Mouse (Mus musculus) hindbrain, embryonic 12.5 days (tissue): ENCODE measurements around the gene Dpm3. TPM values are rescaled to one million over a fixed set of nuclear protein-coding genes. Genes with fewer than 3 reads are reported as not detected.

Experiments
- ATAC-seq: fragments of 200-750 bp; cut with Nextera tagmentation; 2 replicates; pipeline ENCODE4 v1.8.0; 2017; ENCODE audit warnings: moderate TSS enrichment; ENCODE audit not compliant: low FRiP score
- H3K27ac ChIP-seq: fragments of 300-500 bp; sonication (generic); 2 replicates; pipeline ENCODE4 v1.5.1; 2016; ENCODE audit warnings: mild to moderate bottlenecking
- H3K27me3 ChIP-seq: fragments of 300-500 bp; sonication (generic); 2 replicates; pipeline ENCODE4 v1.6.1; 2016; ENCODE audit warnings: mild to moderate bottlenecking
- H3K36me3 ChIP-seq: fragments of 300-500 bp; sonication (generic); 2 replicates; pipeline ENCODE4 v1.6.1; 2016; ENCODE audit warnings: mild to moderate bottlenecking
- H3K4me1 ChIP-seq: fragments of 300-500 bp; sonication (generic); 2 replicates; pipeline ENCODE4 v1.6.1; 2016
- H3K4me2 ChIP-seq: fragments of 300-500 bp; sonication (generic); replicated peaks from 2 replicates; pipeline ENCODE4 v1.6.1; 2016; ENCODE audit warnings: mild to moderate bottlenecking
- H3K4me3 ChIP-seq: fragments of 300-500 bp; sonication (generic); 2 replicates; pipeline ENCODE4 v1.5.1; 2016; ENCODE audit warnings: mild to moderate bottlenecking
- H3K9ac ChIP-seq: fragments of 300-500 bp; sonication (generic); 2 replicates; pipeline ENCODE4 v1.6.1; 2016; ENCODE audit warnings: mild to moderate bottlenecking, moderate library complexity
- H3K9me3 ChIP-seq: fragments of 300-500 bp; sonication (generic); replicated peaks from 2 replicates; pipeline ENCODE4 v1.6.1; 2016; ENCODE audit warnings: mild to moderate bottlenecking
- WGBS: fragments of 180-500 bp; shearing (Covaris S2); methylation state at CpG from one replicate; pipeline ENCODE4 v1.1.7; 2016; 5-methylcytosine and 5-hydroxymethylcytosine counted together
- polyA plus RNA-seq: library from polyadenylated mRNA; unstranded; fragments of >200 nt; fragmentation: Nextera tagmentation; extraction: Ambion mirVana; gene quantifications from 2 replicates; pipeline ENCODE4 v1.2.1, GENCODE M21; 2016

Gene Dpm3
- polyA plus RNA-seq, 1 experiment from 2014 or later, result 86.7 TPM

DNA sequence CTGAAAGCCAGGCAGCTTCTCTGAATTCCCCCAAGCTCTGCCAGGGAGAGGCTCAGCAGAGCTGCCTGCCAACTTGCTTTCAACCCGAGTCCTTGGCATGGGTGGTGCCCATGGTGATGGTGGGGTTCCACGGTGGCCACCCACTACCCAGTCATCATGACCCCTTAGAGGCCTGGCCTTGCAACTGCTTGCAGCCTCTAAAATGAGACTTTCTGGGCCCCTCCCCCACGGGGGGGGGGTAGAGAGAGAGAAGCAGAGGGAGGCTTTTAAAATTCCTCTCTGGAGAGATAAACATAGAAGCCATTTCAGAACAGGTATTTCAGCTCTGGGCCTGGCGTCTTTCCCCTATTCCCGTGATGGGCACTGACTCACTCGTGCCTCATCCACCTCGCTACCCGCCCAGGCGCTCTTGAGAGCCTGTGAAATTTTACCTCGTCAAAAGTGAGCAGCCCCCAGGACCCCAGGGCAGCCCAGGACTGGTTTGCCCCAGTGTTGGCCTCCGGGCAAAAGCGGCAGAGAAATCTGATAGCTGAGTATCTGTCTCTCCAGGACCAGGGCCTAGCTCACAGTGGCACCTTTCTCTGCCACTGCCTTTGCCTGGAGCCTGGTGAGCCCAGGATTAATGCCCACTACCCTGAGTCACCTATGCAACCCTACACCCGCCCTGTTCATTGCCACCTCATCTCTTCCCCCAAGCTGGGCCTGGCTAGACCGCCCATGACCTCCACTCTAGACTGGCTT lies 18.3 kb downstream of the Dpm3 start:
- H3K4me3 ChIP-seq, result peak overlapping the region; percentile 12; the same call in 1 of the 2 replicates
- peak overlapping the region; percentile 89 for H3K4me2 ChIP-seq
- ATAC-seq, result no peak
- H3K9ac ChIP-seq, result peak overlapping the region; percentile 47; the same call in 1 of the 2 replicates
- peak overlapping the region; percentile 49; the same call in 1 of the 2 replicates for H3K27ac ChIP-seq
- peaks cover 39% of the 10 kb centered on the region for H3K4me1 ChIP-seq
- peaks cover 49% of the 10 kb centered on the region for H3K27me3 ChIP-seq
- H3K9me3 ChIP-seq, result no peaks in the 10 kb centered on the region
- H3K36me3 ChIP-seq, result no peaks in the 10 kb centered on the region
- WGBS, result 49% methylated on average over 14 of the region's 14 CpGs

DNA sequence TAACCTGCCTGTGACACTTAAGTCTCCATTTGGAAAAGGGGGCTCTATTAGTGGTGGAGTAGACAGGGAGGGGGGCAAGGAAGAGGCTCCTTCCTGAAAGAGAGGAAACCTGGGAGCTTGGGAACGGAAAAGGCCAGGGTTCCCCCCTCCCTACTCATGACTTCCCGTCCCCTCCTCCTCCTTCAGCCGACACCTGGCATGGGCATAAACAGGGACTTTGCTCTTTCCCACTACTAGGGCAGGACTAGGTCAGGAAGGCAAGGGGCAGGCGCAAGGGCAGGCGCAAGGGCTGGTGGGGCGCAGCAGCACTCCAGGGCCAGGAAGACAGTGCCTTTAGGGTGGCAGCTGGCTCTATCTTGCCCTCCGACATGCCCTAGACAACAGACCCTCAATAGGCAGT lies 18.9 kb downstream of the Dpm3 start:
- H3K27me3 ChIP-seq, result peaks cover 49% of the 10 kb centered on the region
- H3K27ac ChIP-seq, result no peak overlapping the region
- 77% methylated on average over 7 of the region's 7 CpGs for WGBS
- peak overlapping the region; percentile 89 for H3K4me2 ChIP-seq
- H3K9me3 ChIP-seq, result no peaks in the 10 kb centered on the region
- H3K4me3 ChIP-seq, result peak overlapping the region; percentile 3; the same call in 1 of the 2 replicates
- no peak for ATAC-seq
- no peaks in the 10 kb centered on the region for H3K36me3 ChIP-seq
- peak overlapping the region; percentile 61; the same call in 1 of the 2 replicates for H3K9ac ChIP-seq
- H3K4me1 ChIP-seq, result peaks cover 39% of the 10 kb centered on the region

DNA sequence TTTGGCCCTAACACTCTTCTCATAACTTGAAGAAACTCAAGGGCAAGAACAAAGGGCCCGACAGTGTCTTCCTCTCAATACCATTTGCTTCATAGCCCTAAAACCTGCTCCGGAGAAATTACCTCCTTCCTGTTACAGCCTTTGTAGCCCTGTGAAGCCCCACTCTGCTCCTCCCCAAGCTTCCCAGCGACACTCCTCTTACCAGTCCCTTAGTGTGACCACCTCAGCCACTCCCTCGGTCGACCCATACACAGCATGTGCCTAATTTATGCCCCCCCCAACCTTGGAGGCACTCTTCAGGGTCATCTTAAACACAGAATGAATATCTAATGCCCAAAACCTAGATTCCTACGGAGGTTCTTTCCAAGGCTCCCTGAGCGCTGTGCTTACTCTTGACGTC lies 19.5 kb downstream of the Dpm3 start:
- no peaks in the 10 kb centered on the region for H3K9me3 ChIP-seq
- ATAC-seq, result no peak
- WGBS, result 22% methylated on average over 8 of the region's 8 CpGs
- no peaks in the 10 kb centered on the region for H3K36me3 ChIP-seq
- no peak overlapping the region for H3K27ac ChIP-seq
- H3K4me1 ChIP-seq, result peaks cover 39% of the 10 kb centered on the region
- peak overlapping the region; percentile 89 for H3K4me2 ChIP-seq
- peak overlapping the region; percentile 61 for H3K9ac ChIP-seq
- peak overlapping the region; percentile 43 for H3K4me3 ChIP-seq
- peaks cover 49% of the 10 kb centered on the region for H3K27me3 ChIP-seq

DNA sequence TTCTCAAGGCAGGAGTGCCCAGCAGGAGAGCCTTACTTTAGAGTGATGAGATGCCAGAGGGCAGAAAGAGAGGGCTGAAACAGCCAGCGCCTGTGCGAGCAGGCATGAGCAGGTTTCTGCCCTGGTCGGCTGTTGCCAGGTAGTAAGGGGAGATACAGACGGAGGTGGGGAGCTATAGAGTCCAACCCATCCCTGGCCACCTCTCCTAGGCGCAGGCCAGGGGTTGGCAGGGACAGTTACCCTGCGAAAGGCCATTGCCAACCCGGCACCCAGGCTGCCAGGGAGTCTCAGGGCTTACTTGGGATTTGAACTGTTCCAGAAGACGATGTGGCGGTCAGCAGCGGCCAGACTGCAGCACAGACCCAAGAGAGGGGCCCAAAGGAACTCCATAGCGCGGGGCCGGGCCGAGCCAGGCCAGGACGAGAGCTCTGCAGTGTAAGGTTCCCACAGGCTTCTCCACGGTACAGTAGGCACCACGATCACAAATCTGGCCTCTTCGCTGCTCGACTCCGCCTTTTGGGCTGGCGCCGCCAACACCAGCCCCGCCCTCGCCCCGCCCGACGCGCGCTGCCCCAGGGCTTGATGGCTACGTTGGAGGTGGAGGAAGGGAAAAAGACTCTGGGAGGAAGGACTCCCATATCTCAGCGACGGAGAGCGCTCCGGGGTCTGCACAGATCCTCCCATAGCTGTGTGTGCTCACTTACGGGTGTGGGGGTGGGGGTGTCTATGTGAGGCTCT lies 20.2 kb downstream of the Dpm3 start:
- 2% methylated on average over 35 of the region's 35 CpGs for WGBS
- peak overlapping the region; percentile 89 for H3K4me2 ChIP-seq
- ATAC-seq, result peak; percentile 70
- H3K9me3 ChIP-seq, result no peaks in the 10 kb centered on the region
- peaks cover 52% of the 10 kb centered on the region for H3K27me3 ChIP-seq
- no peaks in the 10 kb centered on the region for H3K36me3 ChIP-seq
- H3K27ac ChIP-seq, result peak overlapping the region; percentile 62
- peak overlapping the region; percentile 61 for H3K9ac ChIP-seq
- H3K4me1 ChIP-seq, result peaks cover 39% of the 10 kb centered on the region
- peak overlapping the region; percentile 43 for H3K4me3 ChIP-seq

DNA sequence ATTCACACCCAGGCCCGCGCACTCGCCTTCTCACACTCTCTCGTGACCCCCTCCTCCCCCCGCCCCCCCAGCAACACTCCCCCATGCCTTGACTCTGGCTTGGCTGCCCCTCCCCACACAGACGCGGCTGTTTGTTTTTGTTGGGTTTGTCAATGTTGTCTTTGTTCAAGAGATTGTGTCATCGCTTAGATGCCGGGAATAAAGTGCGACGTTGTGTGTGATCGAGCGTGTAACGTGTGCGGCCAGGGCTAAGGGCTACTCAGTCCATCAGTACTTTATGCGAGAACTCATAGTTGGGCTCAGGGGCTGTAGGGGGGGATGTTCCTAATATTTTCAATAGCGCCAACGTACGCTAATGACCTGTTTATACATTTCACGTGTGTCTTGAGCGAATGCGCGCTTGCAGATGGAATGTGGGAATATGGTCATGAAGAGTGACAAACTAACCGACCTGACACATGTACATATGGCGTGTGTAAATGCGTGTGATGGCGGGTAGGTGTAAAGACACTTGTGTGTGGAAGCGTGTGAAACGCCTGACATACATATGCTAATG lies 21.0 kb downstream of the Dpm3 start:
- WGBS, result under 1% methylated on average over 29 of the region's 29 CpGs
- H3K9me3 ChIP-seq, result no peaks in the 10 kb centered on the region
- no peak overlapping the region for H3K27ac ChIP-seq

DNA sequence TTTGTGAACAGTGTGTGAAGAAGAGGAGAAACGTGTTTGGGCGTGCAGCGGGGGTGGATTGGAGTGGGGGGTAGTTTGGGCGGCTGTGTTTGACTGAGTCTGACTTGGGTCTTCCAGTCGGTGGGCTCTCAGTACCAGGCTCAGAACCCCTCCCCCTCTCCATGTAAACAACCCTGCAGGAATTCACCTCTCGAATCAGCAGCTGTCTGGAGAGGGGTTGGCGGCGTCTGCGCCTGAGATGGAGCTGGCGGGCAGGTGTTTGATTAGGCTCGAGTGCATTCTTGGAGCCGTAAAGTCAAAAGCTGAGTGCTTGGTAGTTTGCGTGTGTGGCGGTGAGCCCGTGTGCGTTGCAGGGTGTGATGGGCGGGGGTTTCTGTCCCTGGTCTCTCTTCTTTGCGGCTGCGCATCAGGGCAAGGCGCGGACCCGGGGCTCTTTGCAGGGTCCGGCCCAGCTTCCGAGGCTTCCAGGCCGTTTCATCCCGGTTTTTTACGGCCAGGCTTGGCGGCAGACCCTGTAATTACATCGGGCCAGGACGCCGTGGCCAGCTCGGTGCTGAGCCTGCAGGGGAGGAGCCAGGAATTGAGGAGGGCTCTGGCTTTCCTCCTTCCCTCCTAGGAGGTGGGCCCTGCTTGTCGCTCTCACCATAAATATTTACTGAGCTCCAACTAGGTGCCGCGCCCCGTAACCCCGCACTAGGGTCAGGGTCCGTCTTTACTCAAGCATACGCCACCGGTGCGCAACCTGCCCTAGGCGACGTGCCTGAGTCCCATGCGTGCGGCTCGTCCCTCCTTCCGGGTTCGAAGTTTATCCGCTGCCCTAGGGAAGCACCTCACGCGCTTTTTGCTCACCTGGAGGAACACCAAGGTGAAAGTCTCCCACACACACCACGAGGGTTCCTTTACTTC lies 21.7 kb downstream of the Dpm3 start, which contains the start of gene Efna1:
Gene Efna1 (minus strand): TSS at position 537 of the 906 bp plus-strand sequence.
- WGBS, result under 1% methylated on average over 52 of the region's 52 CpGs
- H3K9me3 ChIP-seq, result no peaks in the 10 kb centered on the region
- H3K4me3 ChIP-seq, result peak within 1 kb of the TSS; percentile 43
- ATAC-seq, result peak; percentile 24; the same call in 1 of the 2 replicates
- H3K4me2 ChIP-seq, result peak within 1 kb of the TSS; percentile 89
- H3K27me3 ChIP-seq, result peaks cover 52% of the 10 kb centered on the region
- peak within 1 kb of the TSS; percentile 61 for H3K9ac ChIP-seq
- no peaks in the 10 kb centered on the region for H3K36me3 ChIP-seq
- H3K27ac ChIP-seq, result no peak within 1 kb of the TSS
- H3K4me1 ChIP-seq, result peaks cover 39% of the 10 kb centered on the region

More for the DNA sequence above, 21.0 kb downstream of the Dpm3 start:
- peak; percentile 7 for ATAC-seq
- Histone ChIP-seq H3K4me1 (peaks cover 39% of the 10 kb centered on the region), H3K27me3 (peaks cover 52% of the 10 kb centered on the region), H3K36me3 (no peaks in the 10 kb centered on the region), H3K4me3 (peak overlapping the region; percentile 43), H3K4me2 (peak overlapping the region; percentile 89), H3K9ac (peak overlapping the region; percentile 61)

DNA sequence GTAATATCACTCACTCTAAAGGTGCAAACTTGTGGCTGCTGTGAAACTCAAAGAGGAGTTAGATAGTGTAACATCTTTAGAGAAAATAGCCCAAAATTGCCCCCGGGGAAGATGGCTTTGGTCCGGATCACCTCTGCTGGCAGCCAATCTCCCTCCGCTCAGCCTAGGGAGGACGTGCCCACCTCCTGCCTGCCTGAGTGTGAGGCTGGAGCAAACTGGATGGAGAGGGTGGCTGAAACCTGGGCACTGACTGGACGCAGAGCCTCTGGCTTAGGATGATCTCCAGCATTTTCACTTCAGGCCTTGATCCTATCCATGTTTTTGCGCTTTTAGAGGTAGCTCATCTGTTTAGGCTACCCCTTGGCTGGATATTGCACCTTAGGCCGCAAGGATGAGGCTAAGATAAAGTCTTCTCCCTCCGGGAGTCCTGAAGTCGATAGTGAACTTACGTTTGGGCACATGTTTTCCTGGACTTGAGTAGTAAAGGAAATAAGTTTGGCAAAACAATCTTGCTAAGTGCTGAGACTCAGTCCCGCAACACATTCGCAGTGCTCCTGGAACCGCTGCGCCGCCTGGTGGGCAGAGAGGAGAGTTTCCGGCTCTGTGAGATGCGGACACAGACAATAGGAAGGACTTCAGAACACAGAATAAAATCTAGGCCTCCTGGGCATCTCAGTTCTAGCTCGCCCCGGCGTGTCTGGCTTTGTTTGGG lies 22.6 kb downstream of the Dpm3 start:
- H3K4me3 ChIP-seq, result peak overlapping the region; percentile 43
- peak overlapping the region; percentile 89 for H3K4me2 ChIP-seq
- no peak overlapping the region for H3K27ac ChIP-seq
- ATAC-seq, result no peak
- peaks cover 52% of the 10 kb centered on the region for H3K27me3 ChIP-seq
- H3K9me3 ChIP-seq, result no peaks in the 10 kb centered on the region
- H3K4me1 ChIP-seq, result peaks cover 40% of the 10 kb centered on the region
- no peaks in the 10 kb centered on the region for H3K36me3 ChIP-seq
- 13% methylated on average over 20 of the region's 20 CpGs for WGBS
- H3K9ac ChIP-seq, result no peak overlapping the region; the same call in 1 of the 2 replicates

DNA sequence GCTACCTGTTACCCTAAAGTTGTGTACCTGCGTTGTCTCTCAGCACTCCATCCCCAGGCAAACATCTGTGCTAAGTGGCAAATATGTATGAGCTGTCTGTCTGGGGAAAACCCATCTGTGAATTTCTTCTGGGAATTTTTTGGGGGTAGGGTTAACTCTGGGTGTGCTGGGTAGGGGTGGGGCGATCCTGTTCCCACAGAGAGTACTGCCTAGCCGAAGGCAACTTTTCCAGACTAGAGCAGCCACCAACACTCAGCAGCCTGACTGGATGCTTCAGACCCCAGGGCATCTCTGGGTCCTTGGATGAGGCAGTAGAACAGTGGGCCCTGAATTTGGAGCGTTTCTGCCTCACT lies 23.1 kb downstream of the Dpm3 start:
- Histone ChIP-seq H3K9me3 (no peaks in the 10 kb centered on the region), H3K27ac (no peak overlapping the region), H3K9ac (no peak overlapping the region), H3K36me3 (no peaks in the 10 kb centered on the region), H3K4me3 (no peak overlapping the region), H3K27me3 (peaks cover 48% of the 10 kb centered on the region), H3K4me2 (no peak overlapping the region), H3K4me1 (peaks cover 37% of the 10 kb centered on the region)
- 26% methylated on average over 4 of the region's 4 CpGs for WGBS
- no peak for ATAC-seq

DNA sequence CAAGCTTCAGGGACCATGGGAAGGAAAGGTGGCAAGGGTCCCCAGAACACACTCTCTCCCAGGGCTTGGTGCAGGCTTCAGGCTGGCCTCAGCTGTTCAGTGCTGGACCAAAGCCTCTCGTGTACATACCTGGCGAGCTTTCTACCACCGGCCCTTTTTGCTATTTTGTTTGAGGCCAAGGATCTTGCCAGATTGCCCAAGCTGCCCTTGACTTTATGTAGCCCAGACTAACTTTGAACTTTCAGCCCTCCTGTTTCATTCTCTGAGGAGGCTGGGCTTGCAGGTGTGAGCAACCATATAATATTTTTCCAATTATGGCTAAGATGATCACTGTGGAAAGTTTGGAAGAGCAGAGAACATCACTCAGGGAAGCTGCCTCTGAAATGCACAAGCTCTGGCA lies 25.1 kb downstream of the Dpm3 start:
- no peak overlapping the region for H3K27ac ChIP-seq
- H3K4me2 ChIP-seq, result no peak overlapping the region
- no peak overlapping the region for H3K9ac ChIP-seq
- no peak for ATAC-seq
- H3K27me3 ChIP-seq, result peaks cover 28% of the 10 kb centered on the region
- no peaks in the 10 kb centered on the region for H3K36me3 ChIP-seq
- 90% methylated on average over 3 of the region's 3 CpGs for WGBS
- H3K9me3 ChIP-seq, result no peaks in the 10 kb centered on the region
- H3K4me1 ChIP-seq, result peaks cover 27% of the 10 kb centered on the region
- no peak overlapping the region for H3K4me3 ChIP-seq

DNA sequence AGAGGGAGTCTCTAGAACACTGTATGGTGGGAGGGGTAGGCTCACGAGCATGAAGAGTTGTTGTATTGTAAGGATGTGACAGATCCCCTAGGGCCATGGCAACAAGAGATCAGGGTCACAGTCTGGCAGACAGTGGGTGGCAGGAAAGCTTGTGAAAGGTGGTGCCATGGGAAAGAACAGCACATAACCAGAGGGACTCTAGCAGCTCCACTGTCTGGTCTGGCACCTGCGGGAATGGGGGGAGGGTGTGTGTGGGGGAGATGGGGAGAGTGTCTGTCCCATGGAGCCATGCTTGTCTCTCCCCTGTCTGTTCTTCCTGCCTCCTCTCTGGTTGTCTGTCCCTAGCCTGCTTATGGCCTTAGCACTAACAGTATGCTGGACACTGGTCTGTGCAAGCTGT lies 26.4 kb downstream of the Dpm3 start:
- H3K4me1 ChIP-seq, result peaks cover 14% of the 10 kb centered on the region
- no peak for ATAC-seq
- peaks cover 20% of the 10 kb centered on the region for H3K27me3 ChIP-seq
- no peak overlapping the region for H3K4me2 ChIP-seq
- no peaks in the 10 kb centered on the region for H3K9me3 ChIP-seq
- H3K9ac ChIP-seq, result no peak overlapping the region
- no peak overlapping the region for H3K27ac ChIP-seq
- 27% methylated on average over 2 of the region's 2 CpGs for WGBS
- no peak overlapping the region for H3K4me3 ChIP-seq
- no peaks in the 10 kb centered on the region for H3K36me3 ChIP-seq

DNA sequence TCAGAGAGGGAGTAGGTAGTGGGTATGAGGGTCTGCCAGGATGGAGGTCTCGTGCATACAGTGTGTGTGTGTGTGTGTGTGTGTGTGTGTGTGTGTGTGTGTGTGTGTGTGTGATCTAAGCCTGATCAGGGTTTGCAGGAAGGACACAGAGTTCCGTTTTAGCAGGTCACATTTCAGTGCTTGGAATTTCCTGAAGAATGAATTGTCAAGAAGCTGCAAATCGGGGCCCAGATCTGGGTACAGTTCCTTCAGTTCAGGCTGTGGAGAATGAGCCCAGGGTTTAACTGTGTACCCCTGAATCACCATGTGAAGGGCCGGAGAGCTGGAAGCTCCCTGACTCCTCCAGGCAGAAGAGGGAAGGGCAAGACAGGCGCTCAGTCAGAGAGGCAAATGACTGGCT lies 28.1 kb downstream of the Dpm3 start:
- WGBS, result 60% methylated on average over 5 of the region's 5 CpGs
- Histone ChIP-seq H3K9ac (no peak overlapping the region), H3K9me3 (no peaks in the 10 kb centered on the region), H3K4me1 (peaks cover 4% of the 10 kb centered on the region), H3K27ac (no peak overlapping the region), H3K36me3 (no peaks in the 10 kb centered on the region), H3K4me3 (no peak overlapping the region), H3K4me2 (no peak overlapping the region), H3K27me3 (peaks cover 3% of the 10 kb centered on the region; the same call in 1 of the 2 replicates)
- ATAC-seq, result no peak
